11 mouse cellular contexts compared by ENCODE assay signal in genomic region chr17:28531946-28532345, GRCm38 (mm10). TPM values are rescaled to one million over a fixed set of nuclear protein-coding genes. Genes with fewer than 3 reads are reported as not detected.
A peak's percentile ranks its signal among the peaks of the same experiment; 100 is the strongest.
DNase-seq lines count a peak whose midpoint lies in the region; ATAC-seq lines count a peak whose summit lies in the region.
"Had no signal": no experiment of that assay in that cellular context is flagged by ENCODE, and none has a peak within 500 bp of the region (broad histone marks: within the 10 kb centered on the region; RNA-seq: fewer than 3 reads in every experiment).

No protein-coding gene starts in this region.

- H3K4me2 ChIP-seq in neural tube, embryonic 15.5 days = no peak overlapping the region
- peak overlapping the region; percentile 33 for H3K4me2 ChIP-seq in embryonic facial prominence, embryonic 12.5 days (replicated peaks)
- peak overlapping the region; percentile 24; the same call in 1 of the 2 replicates for H3K4me2 ChIP-seq in limb, embryonic 11.5 days (ENCODE audit: low read depth, severe bottlenecking)
- peak overlapping the region; percentile 25; the same call in 1 of the 2 replicates for H3K4me2 ChIP-seq in stomach, embryonic 16.5 days (ENCODE audit: low read depth, low read length)

- no peak overlapping the region for H3K4me3 ChIP-seq in neural tube, embryonic 15.5 days (replicated peaks)
- H3K4me3 ChIP-seq in embryonic facial prominence, embryonic 12.5 days = no peak overlapping the region
- H3K4me3 ChIP-seq in limb, embryonic 11.5 days (ENCODE audit: low read depth, low read length) = no peak overlapping the region
- H3K4me3 ChIP-seq in stomach, embryonic 16.5 days (replicated peaks; ENCODE audit: low read length) = no peak overlapping the region

- no peaks in the 10 kb centered on the region for H3K9me3 ChIP-seq in neural tube, embryonic 15.5 days (replicated peaks)
- H3K9me3 ChIP-seq in embryonic facial prominence, embryonic 12.5 days = no peaks in the 10 kb centered on the region
- H3K9me3 ChIP-seq in limb, embryonic 11.5 days (ENCODE audit: control insufficient read depth, low read length) = no peaks in the 10 kb centered on the region
- H3K9me3 ChIP-seq in stomach, embryonic 16.5 days (replicated peaks; ENCODE audit: control insufficient read depth, low read length) = no peaks in the 10 kb centered on the region

- no peak for ATAC-seq in neural tube, embryonic 15.5 days (ENCODE audit: low FRiP score)
- ATAC-seq in embryonic facial prominence, embryonic 12.5 days (ENCODE audit: insufficient number of reproducible peaks, insufficient read depth, low FRiP score, low TSS enrichment) = no peak
- ATAC-seq in limb, embryonic 11.5 days (ENCODE audit: insufficient number of reproducible peaks, low FRiP score, low TSS enrichment, low read depth) = no peak
- ATAC-seq in stomach, embryonic 16.5 days (ENCODE audit: insufficient read depth, low FRiP score) = no peak

- DNase-seq in neural tube, embryonic 10.5 days (ENCODE audit: extremely low spot score, low spot score) = peak; percentile 44
- DNase-seq in limb, embryonic 11.5 days (ENCODE audit: low spot score) = no peak
- DNase-seq in lung, postnatal 14 days = no peak
- no peak for DNase-seq in frontal cortex, adult 2 months (ENCODE audit: extremely low spot score in 1 of 2, low spot score in 1 of 2)
- DNase-seq: heart, postnatal 14 days; lung, adult 18-20 months had no signal

- no peaks in the 10 kb centered on the region for H3K36me3 ChIP-seq in neural tube, embryonic 15.5 days
- H3K36me3 ChIP-seq in embryonic facial prominence, embryonic 12.5 days = no peaks in the 10 kb centered on the region
- no peaks in the 10 kb centered on the region for H3K36me3 ChIP-seq in limb, embryonic 11.5 days (ENCODE audit: control insufficient read depth, insufficient read depth, low read length)
- no peaks in the 10 kb centered on the region for H3K36me3 ChIP-seq in stomach, embryonic 16.5 days (ENCODE audit: control insufficient read depth, insufficient read depth, low read length)

- WGBS in neural tube, embryonic 15.5 days = 16% methylated on average over 18 of the region's 18 CpGs
- WGBS in embryonic facial prominence, embryonic 12.5 days = 12% methylated on average over 18 of the region's 18 CpGs
- 11% methylated on average over 18 of the region's 18 CpGs for WGBS in limb, embryonic 11.5 days
- 18% methylated on average over 18 of the region's 18 CpGs for WGBS in stomach, embryonic 16.5 days

- no peak overlapping the region for H3K9ac ChIP-seq in neural tube, embryonic 15.5 days (replicated peaks)
- no peak overlapping the region for H3K9ac ChIP-seq in embryonic facial prominence, embryonic 12.5 days
- no peak overlapping the region for H3K9ac ChIP-seq in limb, embryonic 11.5 days (ENCODE audit: low read length)
- no peak overlapping the region for H3K9ac ChIP-seq in stomach, embryonic 16.5 days (ENCODE audit: low read length)

- peaks cover 4% of the 10 kb centered on the region; the same call in 1 of the 2 replicates for H3K27me3 ChIP-seq in neural tube, embryonic 15.5 days (replicated peaks)
- H3K27me3 ChIP-seq in embryonic facial prominence, embryonic 12.5 days = peaks cover 3% of the 10 kb centered on the region; the same call in 1 of the 2 replicates
- H3K27me3 ChIP-seq in limb, embryonic 11.5 days (ENCODE audit: control insufficient read depth, insufficient read depth, low read length) = no peaks in the 10 kb centered on the region
- H3K27me3 ChIP-seq in stomach, embryonic 16.5 days (ENCODE audit: control insufficient read depth, insufficient read depth, low read length) = no peaks in the 10 kb centered on the region

- peaks cover 7% of the 10 kb centered on the region for H3K4me1 ChIP-seq in neural tube, embryonic 15.5 days
- peaks cover 6% of the 10 kb centered on the region for H3K4me1 ChIP-seq in embryonic facial prominence, embryonic 12.5 days
- 0 out of 2 replicates have a peak, but pooled peaks cover 6% of the 10 kb centered on the region for H3K4me1 ChIP-seq in limb, embryonic 11.5 days (ENCODE audit: control insufficient read depth, insufficient read depth, low read length)
- H3K4me1 ChIP-seq in stomach, embryonic 16.5 days (ENCODE audit: control insufficient read depth, insufficient read depth, low read length) = peaks cover 13% of the 10 kb centered on the region

- H3K27ac ChIP-seq in neural tube, embryonic 15.5 days (replicated peaks) = no peak overlapping the region
- H3K27ac ChIP-seq in embryonic facial prominence, embryonic 12.5 days = no peak overlapping the region
- H3K27ac ChIP-seq in limb, embryonic 11.5 days (replicated peaks; ENCODE audit: low read depth, low read length) = no peak overlapping the region
- no peak overlapping the region for H3K27ac ChIP-seq in stomach, embryonic 16.5 days (ENCODE audit: low read length)

RNA-seq across cellular contexts. Expression of gene Armc12, which starts 1.3 kb away (rescaled TPM):
- not detected in 2 replicates for polyA plus RNA-seq in neural tube, embryonic 15.5 days (2015; fragmentation: Nextera tagmentation; extraction: Ambion mirVana)
- polyA plus RNA-seq in embryonic facial prominence, embryonic 12.5 days (2016; fragmentation: Nextera tagmentation; extraction: Ambion mirVana) = not detected in 2 replicates
- polyA plus RNA-seq in limb, embryonic 11.5 days (2014; fragmentation: Nextera tagmentation; extraction: Ambion mirVana) = not detected in 2 replicates
- not detected in 2 replicates for polyA plus RNA-seq in stomach, embryonic 16.5 days (2015; fragmentation: Nextera tagmentation; extraction: Ambion mirVana)
- not detected in 2 replicates for polyA plus RNA-seq in frontal cortex, adult 2 months (2012; rRNA removed)
- polyA plus RNA-seq: cortical plate, adult 2 months; stomach, embryonic 14.5 days had no signal

RNA-seq across cellular contexts. Expression of gene Fkbp5, which starts 14.6 kb away (rescaled TPM):
- 27.2 and 51.1 TPM in 2 replicates for polyA plus RNA-seq in neural tube, embryonic 15.5 days (2015; fragmentation: Nextera tagmentation; extraction: Ambion mirVana)
- polyA plus RNA-seq in embryonic facial prominence, embryonic 12.5 days (2016; fragmentation: Nextera tagmentation; extraction: Ambion mirVana) = 33.8 and 38.8 TPM in 2 replicates
- polyA plus RNA-seq in limb, embryonic 11.5 days (2014; fragmentation: Nextera tagmentation; extraction: Ambion mirVana) = 11.6 and 12.2 TPM in 2 replicates
- polyA plus RNA-seq in stomach, embryonic 16.5 days (2015; fragmentation: Nextera tagmentation; extraction: Ambion mirVana) = 25.5 and 27.1 TPM in 2 replicates
- polyA plus RNA-seq in frontal cortex, adult 2 months (2012; rRNA removed) = 16.3 and 18.9 TPM in 2 replicates

RNA-seq across cellular contexts. Expression of gene Clpsl2, which starts 17.3 kb away (rescaled TPM):
- polyA plus RNA-seq in neural tube, embryonic 15.5 days (2015; fragmentation: Nextera tagmentation; extraction: Ambion mirVana) = not detected in 2 replicates
- not detected in 2 replicates for polyA plus RNA-seq in embryonic facial prominence, embryonic 12.5 days (2016; fragmentation: Nextera tagmentation; extraction: Ambion mirVana)
- not detected in 2 replicates for polyA plus RNA-seq in limb, embryonic 11.5 days (2014; fragmentation: Nextera tagmentation; extraction: Ambion mirVana)
- not detected in 2 replicates for polyA plus RNA-seq in stomach, embryonic 16.5 days (2015; fragmentation: Nextera tagmentation; extraction: Ambion mirVana)
- polyA plus RNA-seq in frontal cortex, adult 2 months (2012; rRNA removed) = not detected in 2 replicates
- polyA plus RNA-seq: cortical plate, adult 2 months; stomach, embryonic 14.5 days had no signal

RNA-seq across cellular contexts. Expression of gene Clps, which starts 28.6 kb away (rescaled TPM):
- polyA plus RNA-seq in neural tube, embryonic 15.5 days (2015; fragmentation: Nextera tagmentation; extraction: Ambion mirVana) = 20.5 TPM in 1 of 2 replicates, not detected in the other
- polyA plus RNA-seq in embryonic facial prominence, embryonic 12.5 days (2016; fragmentation: Nextera tagmentation; extraction: Ambion mirVana) = not detected in 2 replicates
- polyA plus RNA-seq in limb, embryonic 11.5 days (2014; fragmentation: Nextera tagmentation; extraction: Ambion mirVana) = not detected in 2 replicates
- polyA plus RNA-seq in stomach, embryonic 16.5 days (2015; fragmentation: Nextera tagmentation; extraction: Ambion mirVana) = 3,124 and 3,837 TPM in 2 replicates
- polyA plus RNA-seq in frontal cortex, adult 2 months (2012; rRNA removed) = 0.18 TPM in 1 of 2 replicates, not detected in the other
- polyA plus RNA-seq: cortical plate, adult 2 months had no signal

RNA-seq across cellular contexts. Expression of gene Lhfpl5, which starts 43.5 kb away (rescaled TPM):
- 17.5 and 20.2 TPM in 2 replicates for polyA plus RNA-seq in neural tube, embryonic 15.5 days (2015; fragmentation: Nextera tagmentation; extraction: Ambion mirVana)
- 0.60 and 0.84 TPM in 2 replicates for polyA plus RNA-seq in embryonic facial prominence, embryonic 12.5 days (2016; fragmentation: Nextera tagmentation; extraction: Ambion mirVana)
- polyA plus RNA-seq in limb, embryonic 11.5 days (2014; fragmentation: Nextera tagmentation; extraction: Ambion mirVana) = 0.26 and 0.36 TPM in 2 replicates
- polyA plus RNA-seq in stomach, embryonic 16.5 days (2015; fragmentation: Nextera tagmentation; extraction: Ambion mirVana) = 0.82 and 0.87 TPM in 2 replicates
- 8.4 and 8.5 TPM in 2 replicates for polyA plus RNA-seq in frontal cortex, adult 2 months (2012; rRNA removed)
